Mouse (Mus musculus): ENCODE measurements around the gene Crispld2.

DNA sequence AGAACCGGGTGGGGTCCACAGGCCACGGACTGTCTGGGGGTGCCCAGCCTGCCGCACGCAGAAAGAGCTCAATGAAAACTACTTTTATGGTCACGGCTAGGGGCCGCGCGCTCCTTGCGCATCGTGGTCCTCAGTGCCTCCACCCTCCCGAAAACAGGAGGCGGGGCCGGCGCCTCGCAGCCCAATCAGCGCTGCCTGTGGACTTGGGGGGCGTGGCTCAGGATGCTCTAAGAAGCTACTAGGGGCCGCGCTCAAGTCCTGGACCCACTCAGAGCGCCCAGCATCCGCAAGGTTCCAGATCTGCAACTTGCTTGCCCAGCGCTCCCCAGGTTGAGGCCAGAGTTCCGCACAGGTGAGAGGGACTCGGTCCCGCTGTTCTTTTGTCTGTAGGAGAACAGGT, at the start of gene Crispld2:
- TF ChIP-seq CTCF (conservative IDR thresholded peaks at IDR 0.05; ENCODE audit: insufficient read depth, insufficient read length, low read depth, low read length) (no peak), POLR2A (IDR thresholded peaks at IDR 0.05; ENCODE audit: low read depth, low read length) (no peak)

All from kidney, adult 2 months (tissue).